Mouse (Mus musculus) gastrocnemius, adult 2 months (tissue): ENCODE data around the gene Atl2. TPM values are rescaled to one million over a fixed set of nuclear protein-coding genes. Genes with fewer than 3 reads are reported as not detected.
A peak's percentile ranks its signal among the peaks of the same experiment; 100 is the strongest.

Experiments
- DNase-seq: peaks from one replicate; pipeline ENCODE4 v3.0.0; 2022
- H3K27ac ChIP-seq: fragments of 200-600 bp; 2 replicates; pipeline ENCODE4 v1.8.1; 2022; ENCODE audit warnings: mild to moderate bottlenecking
- H3K4me3 ChIP-seq: fragments of 200-600 bp; 2 replicates; pipeline ENCODE4 v1.8.1; 2022; ENCODE audit warnings: mild to moderate bottlenecking, moderate library complexity
- CTCF ChIP-seq: fragments of 200-600 bp; IDR thresholded peaks from 2 replicates; pipeline ENCODE4 v1.8.1; 2022; ENCODE audit warnings: antibody characterized with exemption, mild to moderate bottlenecking, moderate library complexity
- intact Hi-C: fragments of 180-260 bp; cut with DNase I; formaldehyde crosslinking; loops from one replicate; pipeline ENCODE4 v1.15.1; 2025
- total RNA-seq, 2 experiments: library from RNA; stranded (reverse); gene quantifications; 2 replicates each; pipeline ENCODE4 v1.2.3; 2021

Gene Atl2
- total RNA-seq, 2 experiments from 2014 or later: 119 to 137 TPM

- Histone ChIP-seq H3K4me3 (no peak overlapping the region), H3K27ac (no peak overlapping the region)
- TF ChIP-seq CTCF: no peak
- intact Hi-C loops: loop anchor here (5.0 kb wide), 1 partner anchor 119 kb away; the partner anchor contains the start of gene Cyp1b1
- DNase-seq: no peak
These were observed 60.1 kb downstream of the Atl2 start for GRCm38 (mm10) chr17:79835714-79836373.

GRCm38 (mm10) chr17:79832284-79832683 lies 63.6 kb downstream of the Atl2 start:
- no peak overlapping the region for H3K27ac ChIP-seq
- no peak for DNase-seq
- intact Hi-C loops: no loop called here
- no peak overlapping the region for H3K4me3 ChIP-seq
- TF ChIP-seq CTCF: no peak

- Histone ChIP-seq H3K27ac (no peak overlapping the region), H3K4me3 (no peak overlapping the region)
- no peak for TF ChIP-seq CTCF
- DNase-seq: no peak
- intact Hi-C loops: no loop called here
These were observed 69.4 kb downstream of the Atl2 start for GRCm38 (mm10) chr17:79826482-79827034.

GRCm38 (mm10) chr17:79825241-79826030 lies 70.5 kb downstream of the Atl2 start:
- Histone ChIP-seq H3K4me3 (no peak overlapping the region), H3K27ac (no peak overlapping the region)
- DNase-seq: peak; percentile 24
- TF ChIP-seq CTCF: no peak
- intact Hi-C loops: no loop called here

GRCm38 (mm10) chr17:79824406-79824805 lies 71.5 kb downstream of the Atl2 start:
- intact Hi-C loops: no loop called here
- no peak for DNase-seq
- Histone ChIP-seq H3K4me3 (no peak overlapping the region), H3K27ac (no peak overlapping the region)
- no peak for TF ChIP-seq CTCF

GRCm38 (mm10) chr17:79818884-79819283 lies 77.0 kb downstream of the Atl2 start:
- DNase-seq: no peak
- Histone ChIP-seq H3K4me3 (no peak overlapping the region), H3K27ac (no peak overlapping the region)
- TF ChIP-seq CTCF: no peak
- intact Hi-C loops: no loop called here

- Histone ChIP-seq H3K4me3 (no peak overlapping the region), H3K27ac (no peak overlapping the region)
- no peak for TF ChIP-seq CTCF
- DNase-seq: no peak
- intact Hi-C loops: no loop called here
These were observed 77.9 kb downstream of the Atl2 start for GRCm38 (mm10) chr17:79817995-79818394.

- intact Hi-C loops: no loop called here
- no peak for DNase-seq
- Histone ChIP-seq H3K27ac (no peak overlapping the region), H3K4me3 (no peak overlapping the region)
- no peak for TF ChIP-seq CTCF
These were observed 78.4 kb downstream of the Atl2 start for GRCm38 (mm10) chr17:79817551-79817950.

GRCm38 (mm10) chr17:79816896-79817295 lies 79.0 kb downstream of the Atl2 start:
- no peak for DNase-seq
- intact Hi-C loops: no loop called here
- H3K4me3 ChIP-seq: no peak overlapping the region

GRCm38 (mm10) chr17:79810421-79810820 lies 85.5 kb downstream of the Atl2 start:
- no peak overlapping the region for H3K4me3 ChIP-seq
- intact Hi-C loops: no loop called here
- no peak overlapping the region for H3K27ac ChIP-seq
- no peak for DNase-seq
- TF ChIP-seq CTCF: no peak

More at GRCm38 (mm10) chr17:79816896-79817295, 79.0 kb downstream of the Atl2 start:
- H3K27ac ChIP-seq: no peak overlapping the region
- TF ChIP-seq CTCF: no peak

GRCm38 (mm10) chr17:79809491-79810316 lies 86.2 kb downstream of the Atl2 start:
- Histone ChIP-seq H3K27ac (no peak overlapping the region), H3K4me3 (no peak overlapping the region)
- no peak for DNase-seq
- intact Hi-C loops: no loop called here
- no peak for TF ChIP-seq CTCF

- Histone ChIP-seq H3K27ac (no peak overlapping the region), H3K4me3 (no peak overlapping the region)
- intact Hi-C loops: no loop called here
- no peak for DNase-seq
- no peak for TF ChIP-seq CTCF
These were observed 88.5 kb downstream of the Atl2 start for GRCm38 (mm10) chr17:79807237-79807930.
